Mouse (Mus musculus) kidney, embryonic 15.5 days (tissue): ENCODE measurements around the gene Ntn1. TPM values are rescaled to one million over a fixed set of nuclear protein-coding genes. Genes with fewer than 3 reads are reported as not detected.
A peak's percentile ranks its signal among the peaks of the same experiment; 100 is the strongest.

ENCODE experiments used
- ATAC-seq: fragments of 200-750 bp; cut with Nextera tagmentation; replicated peaks from 2 replicates; pipeline ENCODE4 v1.8.0; 2017; ENCODE audit warnings: moderate TSS enrichment; ENCODE audit not compliant: low FRiP score
- H3K27ac ChIP-seq: fragments of 300-500 bp; sonication (generic); 2 replicates; pipeline ENCODE4 v1.5.1; 2015; ENCODE audit warnings: mild to moderate bottlenecking, inconsistent platforms
- H3K27me3 ChIP-seq: fragments of 300-500 bp; sonication (generic); 2 replicates; pipeline ENCODE4 v1.6.1; 2015; ENCODE audit warnings: inconsistent platforms
- H3K36me3 ChIP-seq: fragments of 300-500 bp; sonication (generic); 2 replicates; pipeline ENCODE4 v1.6.1; 2015; ENCODE audit warnings: inconsistent platforms
- H3K4me1 ChIP-seq: fragments of 300-500 bp; sonication (generic); 2 replicates; pipeline ENCODE4 v1.6.1; 2015; ENCODE audit warnings: inconsistent platforms
- H3K4me2 ChIP-seq: fragments of 300-500 bp; sonication (generic); 2 replicates; pipeline ENCODE4 v1.6.1; 2015; ENCODE audit warnings: moderate library complexity, mild to moderate bottlenecking, inconsistent platforms
- H3K4me3 ChIP-seq: fragments of 300-500 bp; sonication (generic); replicated peaks from 2 replicates; pipeline ENCODE4 v1.5.1; 2015; ENCODE audit warnings: mild to moderate bottlenecking, inconsistent platforms
- H3K9ac ChIP-seq: fragments of 300-500 bp; sonication (generic); 2 replicates; pipeline ENCODE4 v1.6.1; 2015; ENCODE audit warnings: mild to moderate bottlenecking, inconsistent platforms
- H3K9me3 ChIP-seq: fragments of 300-500 bp; sonication (generic); replicated peaks from 2 replicates; pipeline ENCODE4 v1.6.1; 2016; ENCODE audit warnings: inconsistent platforms
- WGBS: fragments of 180-500 bp; shearing (Covaris S2); methylation state at CpG from one replicate; pipeline ENCODE4 v1.1.7; 2015; ENCODE audit warnings: mixed read lengths; 5-methylcytosine and 5-hydroxymethylcytosine counted together
- polyA plus RNA-seq: library from polyadenylated mRNA; unstranded; fragments of >200 nt; fragmentation: Nextera tagmentation; extraction: Ambion mirVana; gene quantifications from 2 replicates; pipeline ENCODE4 v1.2.1, GENCODE M21; 2015

Gene Ntn1
- polyA plus RNA-seq, 1 experiment from 2014 or later: 16.5 TPM

DNA sequence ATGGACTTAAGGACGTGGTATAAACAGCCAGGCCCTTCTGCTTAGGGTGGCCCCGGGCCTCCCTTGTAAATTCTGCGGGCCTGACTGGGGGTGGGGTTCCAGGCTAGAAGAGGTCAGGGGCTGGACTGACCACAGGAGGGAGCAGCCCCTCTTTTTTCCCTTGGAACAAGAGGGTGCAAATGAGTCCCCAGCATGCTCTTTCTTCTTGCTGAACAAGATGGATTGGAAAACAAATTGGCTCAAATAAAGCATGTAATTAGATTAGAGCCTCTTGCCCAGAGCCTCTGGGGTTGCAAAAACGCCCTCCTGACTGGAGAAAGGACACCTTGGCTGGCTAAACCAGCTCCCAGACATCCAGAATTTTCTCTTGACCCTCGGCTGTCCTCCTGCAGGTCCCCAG is 160.9 kb downstream of the Ntn1 start:
- 40% methylated on average over 5 of the region's 5 CpGs for WGBS
- peaks cover 12% of the 10 kb centered on the region; the same call in 1 of the 2 replicates for H3K4me1 ChIP-seq
- no peak overlapping the region for H3K9ac ChIP-seq
- no peak overlapping the region for H3K4me2 ChIP-seq
- no peaks in the 10 kb centered on the region; the same call in 1 of the 2 replicates for H3K9me3 ChIP-seq
- ATAC-seq: no peak
- H3K36me3 ChIP-seq: 0 out of 2 replicates have a peak, but pooled peaks cover 1% of the 10 kb centered on the region
- no peaks in the 10 kb centered on the region for H3K27me3 ChIP-seq
- H3K27ac ChIP-seq: no peak overlapping the region
- H3K4me3 ChIP-seq: no peak overlapping the region

DNA sequence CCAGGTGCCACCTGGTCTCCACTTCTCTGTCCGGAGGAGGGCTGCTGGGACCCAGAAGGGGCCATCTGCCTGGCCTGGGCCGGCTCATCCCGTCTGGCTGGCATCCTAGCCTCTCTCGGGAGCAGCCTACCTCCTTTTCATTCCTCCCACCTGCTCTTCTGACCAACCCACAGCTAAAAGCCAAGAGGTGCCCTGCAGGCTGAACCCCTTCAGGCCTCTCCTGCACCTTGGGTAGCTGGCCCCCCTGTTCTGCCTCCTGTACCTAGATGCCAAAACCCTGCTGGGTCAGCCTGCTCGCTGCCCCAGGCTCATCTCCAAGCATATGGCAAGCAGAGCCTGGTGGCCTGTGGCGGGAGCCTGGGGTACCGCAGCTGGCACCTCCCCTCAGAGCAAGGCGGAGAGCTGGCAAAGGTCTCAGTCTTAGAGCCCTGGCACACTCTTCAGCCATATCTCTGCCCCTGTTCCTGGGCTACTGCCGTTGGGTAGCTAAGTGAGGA is 167.1 kb downstream of the Ntn1 start:
- 83% methylated on average over 9 of the region's 9 CpGs for WGBS
- Histone ChIP-seq H3K36me3 (no peaks in the 10 kb centered on the region), H3K4me3 (no peak overlapping the region), H3K4me2 (no peak overlapping the region), H3K9me3 (no peaks in the 10 kb centered on the region), H3K4me1 (peaks cover 8% of the 10 kb centered on the region), H3K27me3 (no peaks in the 10 kb centered on the region), H3K27ac (no peak overlapping the region), H3K9ac (no peak overlapping the region)
- ATAC-seq: no peak

DNA sequence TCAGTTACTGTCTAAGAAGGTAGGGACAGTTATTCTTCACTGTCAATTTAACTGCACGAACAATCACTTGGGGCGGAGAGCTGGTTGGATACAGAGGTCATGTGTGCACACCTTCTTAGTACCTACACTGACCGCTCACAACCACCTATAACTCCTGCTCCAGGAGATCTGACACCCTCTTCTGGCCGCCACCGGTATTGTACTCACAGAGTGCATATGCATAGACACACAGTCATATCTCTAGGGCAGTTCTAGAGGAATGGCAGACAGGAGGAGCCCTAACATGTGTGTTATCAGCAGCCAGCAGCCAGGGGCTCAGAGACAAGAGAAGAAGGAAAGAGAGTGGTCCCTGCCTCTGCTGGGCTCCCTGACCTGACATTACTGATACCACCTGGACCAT is 169.1 kb downstream of the Ntn1 start:
- H3K9me3 ChIP-seq: no peaks in the 10 kb centered on the region
- H3K4me2 ChIP-seq: no peak overlapping the region
- H3K27ac ChIP-seq: no peak overlapping the region
- 97% methylated on average over 5 of the region's 5 CpGs for WGBS
- H3K27me3 ChIP-seq: no peaks in the 10 kb centered on the region
- no peak overlapping the region for H3K9ac ChIP-seq
- peaks cover 13% of the 10 kb centered on the region for H3K4me1 ChIP-seq
- H3K4me3 ChIP-seq: no peak overlapping the region
- ATAC-seq: no peak
- no peaks in the 10 kb centered on the region for H3K36me3 ChIP-seq

DNA sequence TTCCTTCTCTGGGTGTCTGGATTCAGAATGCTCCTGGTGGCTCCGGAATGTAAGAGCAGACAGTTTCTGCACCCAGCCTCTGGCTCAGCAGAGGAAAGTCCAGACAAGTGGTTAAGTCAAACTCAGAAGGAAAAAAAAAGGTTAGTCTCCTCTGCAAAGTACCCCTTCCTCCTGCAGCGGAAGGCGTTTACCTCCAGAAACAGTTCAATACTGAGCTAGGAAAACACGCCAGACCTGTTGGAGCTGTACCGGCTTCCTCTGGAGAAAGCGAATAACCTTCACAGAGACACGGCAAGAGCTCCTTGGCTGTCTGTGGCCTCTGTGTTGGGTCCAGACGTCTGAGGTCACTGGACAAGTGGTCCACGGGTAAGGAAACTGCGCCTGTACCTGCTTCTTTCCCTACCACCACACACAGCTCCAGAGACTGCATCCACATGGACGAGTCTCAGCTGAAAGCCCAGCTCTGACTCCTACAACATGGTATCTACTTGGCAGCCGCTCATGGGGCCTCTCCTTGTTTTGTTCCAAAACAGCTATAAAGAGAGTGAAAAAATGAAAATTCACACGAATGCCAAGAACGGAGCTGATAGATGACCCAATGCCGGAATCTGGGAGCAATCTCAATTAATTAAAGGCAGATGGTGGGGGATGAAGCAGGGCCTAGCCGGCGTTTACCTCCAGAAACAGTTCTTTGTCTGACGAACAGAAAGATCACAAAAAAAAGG is 171.5 kb downstream of the Ntn1 start:
- H3K27ac ChIP-seq: no peak overlapping the region
- H3K4me2 ChIP-seq: no peak overlapping the region
- H3K4me3 ChIP-seq: no peak overlapping the region
- no peak overlapping the region for H3K9ac ChIP-seq
- peaks cover 13% of the 10 kb centered on the region for H3K4me1 ChIP-seq
- H3K27me3 ChIP-seq: no peaks in the 10 kb centered on the region
- H3K9me3 ChIP-seq: no peaks in the 10 kb centered on the region
- H3K36me3 ChIP-seq: no peaks in the 10 kb centered on the region
- 56% methylated on average over 18 of the region's 18 CpGs for WGBS
- no peak for ATAC-seq

DNA sequence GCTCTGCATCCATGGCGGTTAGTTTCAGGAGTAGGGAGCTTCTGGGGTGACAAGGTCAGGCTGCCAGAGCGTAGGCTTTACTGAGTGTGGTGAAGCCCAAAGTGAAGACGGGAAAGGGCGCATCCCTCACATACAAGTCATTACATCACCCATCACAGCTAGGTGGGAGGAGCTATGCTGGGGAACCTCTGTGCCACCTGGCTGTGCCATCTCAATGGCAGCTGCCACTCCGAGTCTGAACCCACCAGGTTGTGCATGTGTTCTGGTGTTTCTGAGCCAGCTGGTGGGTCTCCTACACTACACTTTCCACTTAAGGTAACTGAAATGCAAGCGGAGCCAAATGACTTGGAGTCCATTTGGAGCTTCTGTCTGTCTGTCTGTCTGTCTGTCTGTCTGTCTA is 172.8 kb downstream of the Ntn1 start:
- no peak overlapping the region for H3K4me2 ChIP-seq
- no peak overlapping the region for H3K4me3 ChIP-seq
- H3K9me3 ChIP-seq: no peaks in the 10 kb centered on the region
- no peak for ATAC-seq
- H3K4me1 ChIP-seq: peaks cover 13% of the 10 kb centered on the region
- no peaks in the 10 kb centered on the region for H3K27me3 ChIP-seq
- no peak overlapping the region for H3K9ac ChIP-seq
- H3K36me3 ChIP-seq: no peaks in the 10 kb centered on the region
- H3K27ac ChIP-seq: no peak overlapping the region
- 92% methylated on average over 6 of the region's 6 CpGs for WGBS

DNA sequence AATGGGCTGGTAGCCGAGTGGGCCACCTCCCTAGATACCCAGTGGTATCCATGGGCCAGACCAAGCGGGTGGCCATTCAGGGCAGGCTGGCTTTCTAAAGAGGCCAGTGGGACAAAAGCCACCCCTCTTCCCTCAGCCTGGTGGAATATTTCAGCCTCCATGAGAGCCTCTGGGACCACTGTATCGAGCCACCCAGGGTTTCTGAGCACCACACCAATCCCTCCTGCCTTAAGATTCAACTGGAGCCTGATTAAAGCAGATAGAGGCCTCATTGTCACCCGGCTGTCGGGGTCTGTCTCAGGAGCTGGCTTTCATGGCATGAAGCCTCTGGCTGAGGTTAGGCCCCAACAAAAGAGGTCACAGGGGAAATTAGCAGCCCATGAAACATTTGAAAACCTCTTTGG is 174.0 kb downstream of the Ntn1 start:
- Histone ChIP-seq H3K9ac (no peak overlapping the region), H3K4me2 (no peak overlapping the region), H3K27ac (no peak overlapping the region), H3K4me3 (no peak overlapping the region), H3K36me3 (no peaks in the 10 kb centered on the region), H3K27me3 (no peaks in the 10 kb centered on the region), H3K4me1 (peaks cover 13% of the 10 kb centered on the region), H3K9me3 (no peaks in the 10 kb centered on the region)
- WGBS: 65% methylated on average over 5 of the region's 5 CpGs
- ATAC-seq: no peak

DNA sequence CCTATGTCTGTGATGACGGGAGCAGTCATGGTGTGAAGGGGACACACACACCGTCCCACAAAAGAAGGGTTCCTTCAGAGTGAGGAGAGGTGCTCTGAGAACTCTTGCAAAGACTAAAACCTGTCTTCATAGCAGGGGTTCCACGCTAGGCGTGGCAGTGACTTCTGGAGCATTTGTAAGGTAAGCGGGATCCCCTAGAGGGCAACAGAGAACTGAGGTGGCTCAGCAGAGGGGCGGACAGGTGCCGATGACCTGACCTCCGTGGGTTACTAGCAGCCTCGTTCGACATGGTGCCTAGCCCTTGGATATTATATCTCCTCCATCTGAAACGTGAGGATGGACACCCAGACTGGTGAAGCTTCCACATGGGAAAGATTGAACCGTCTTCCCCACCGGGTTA is 177.5 kb downstream of the Ntn1 start:
- Histone ChIP-seq H3K4me1 (peaks cover 16% of the 10 kb centered on the region; the same call in 1 of the 2 replicates), H3K27ac (no peak overlapping the region), H3K4me2 (no peak overlapping the region), H3K27me3 (no peaks in the 10 kb centered on the region), H3K4me3 (no peak overlapping the region), H3K9ac (no peak overlapping the region), H3K36me3 (no peaks in the 10 kb centered on the region), H3K9me3 (no peaks in the 10 kb centered on the region)
- ATAC-seq: no peak
- WGBS: 63% methylated on average over 13 of the region's 13 CpGs

DNA sequence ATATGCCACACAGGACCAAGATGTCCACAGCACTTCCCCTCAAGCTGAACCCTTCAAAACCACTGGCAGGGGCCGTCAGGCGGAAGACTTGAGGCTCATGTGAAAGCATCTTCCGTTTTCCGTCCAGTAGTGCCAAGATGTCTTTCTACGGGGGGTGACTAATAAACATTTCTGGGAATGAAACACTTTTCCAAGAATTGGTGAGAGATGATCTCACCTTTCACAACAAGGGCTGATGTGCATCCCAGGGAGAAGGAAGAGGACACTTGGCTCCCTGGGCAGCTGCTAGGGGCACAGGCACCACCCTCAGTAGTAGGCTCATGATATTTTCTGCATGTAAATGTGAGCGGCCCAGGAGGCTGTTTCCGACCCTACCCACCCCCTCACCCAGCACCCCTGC is 178.4 kb downstream of the Ntn1 start:
- WGBS: 86% methylated on average over 7 of the region's 7 CpGs
- Histone ChIP-seq H3K9me3 (no peaks in the 10 kb centered on the region), H3K27me3 (no peaks in the 10 kb centered on the region), H3K36me3 (no peaks in the 10 kb centered on the region), H3K4me2 (no peak overlapping the region), H3K9ac (no peak overlapping the region), H3K4me1 (peaks cover 22% of the 10 kb centered on the region; the same call in 1 of the 2 replicates), H3K4me3 (no peak overlapping the region), H3K27ac (no peak overlapping the region)
- no peak for ATAC-seq

DNA sequence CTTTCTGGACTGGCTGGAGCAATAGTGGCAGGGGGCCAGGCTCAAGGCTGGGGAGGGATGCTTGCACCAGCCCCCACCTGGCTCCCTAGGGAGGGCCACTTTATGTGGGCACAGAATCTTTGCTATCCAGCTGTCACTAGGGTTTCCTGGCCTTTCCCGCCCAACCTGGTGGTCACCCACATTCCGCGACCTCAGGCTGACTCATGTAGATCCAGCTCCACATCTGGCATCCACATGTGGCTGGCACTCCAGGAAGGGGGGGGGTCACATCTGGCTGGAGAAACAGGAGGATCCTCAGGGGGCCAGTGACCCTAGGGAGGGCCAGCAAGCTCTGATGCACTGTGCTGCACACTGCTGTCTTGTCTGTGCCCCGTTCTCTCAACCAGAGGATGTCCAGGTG is 179.9 kb downstream of the Ntn1 start:
- no peaks in the 10 kb centered on the region for H3K27me3 ChIP-seq
- H3K36me3 ChIP-seq: no peaks in the 10 kb centered on the region
- H3K4me3 ChIP-seq: no peak overlapping the region
- peaks cover 24% of the 10 kb centered on the region for H3K4me1 ChIP-seq
- H3K27ac ChIP-seq: no peak overlapping the region
- no peak for ATAC-seq
- no peak overlapping the region for H3K9ac ChIP-seq
- no peaks in the 10 kb centered on the region for H3K9me3 ChIP-seq
- 77% methylated on average over 4 of the region's 4 CpGs for whole genome bisulfite sequencing
- no peak overlapping the region for H3K4me2 ChIP-seq

DNA sequence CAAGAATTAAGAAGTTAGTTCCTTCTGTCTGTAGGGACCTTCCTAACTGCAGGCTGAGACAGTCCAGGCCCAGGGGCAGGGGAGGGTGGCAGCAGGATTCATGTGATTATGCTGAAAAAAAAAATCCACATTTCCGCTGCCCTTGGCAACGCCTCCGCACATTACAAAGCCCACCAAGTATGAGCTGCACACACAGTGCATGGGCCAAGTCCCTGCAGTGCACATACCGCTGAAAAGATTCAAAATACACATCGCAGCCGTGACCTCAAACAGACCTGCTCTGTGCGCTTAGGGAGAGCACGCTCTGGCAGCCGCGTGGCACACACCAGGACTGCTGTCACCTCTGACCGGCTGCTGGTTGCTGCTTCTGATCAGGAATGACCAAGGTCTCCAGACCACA is 184.6 kb downstream of the Ntn1 start:
- no peak for ATAC-seq
- Histone ChIP-seq H3K9ac (no peak overlapping the region), H3K4me1 (peaks cover 52% of the 10 kb centered on the region), H3K4me3 (no peak overlapping the region), H3K4me2 (no peak overlapping the region), H3K27ac (no peak overlapping the region), H3K36me3 (no peaks in the 10 kb centered on the region), H3K9me3 (no peaks in the 10 kb centered on the region), H3K27me3 (no peaks in the 10 kb centered on the region)
- 73% methylated on average over 11 of the region's 11 CpGs for WGBS

DNA sequence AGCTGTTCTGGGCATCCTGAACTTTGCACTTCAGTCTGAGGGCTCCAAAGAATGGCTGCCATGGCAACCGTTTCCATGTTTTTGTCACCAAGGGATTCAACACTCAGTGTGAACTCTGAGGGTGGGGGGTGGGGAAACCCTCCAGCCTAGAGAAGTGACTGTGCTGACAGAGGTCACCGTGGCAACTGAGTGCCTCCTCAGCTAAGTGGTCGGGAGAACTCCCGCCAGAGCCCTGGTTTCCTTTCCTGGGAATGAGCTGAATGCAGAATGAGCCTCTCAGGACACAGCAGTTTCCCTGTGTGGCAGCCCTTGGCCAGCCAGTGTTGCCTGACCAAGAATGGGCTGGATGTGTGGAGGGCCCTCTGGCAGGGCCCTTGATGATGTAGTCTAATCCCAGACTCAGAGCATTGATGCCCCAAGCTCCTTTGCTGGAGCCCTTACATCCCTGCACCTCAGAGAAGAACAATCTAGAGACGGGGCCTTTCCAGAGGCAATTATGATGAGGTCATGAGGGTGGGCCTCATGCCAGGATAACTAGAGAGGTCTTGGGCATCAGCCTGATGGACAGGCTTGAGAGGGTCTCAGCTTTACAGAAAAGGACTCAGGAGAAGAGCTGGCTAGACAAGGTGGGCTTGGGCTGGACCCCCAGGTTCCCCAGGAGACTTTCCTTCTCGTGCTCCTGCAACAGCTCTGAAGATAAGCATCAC is 185.3 kb downstream of the Ntn1 start:
- Histone ChIP-seq H3K4me2 (no peak overlapping the region), H3K4me3 (no peak overlapping the region), H3K9me3 (no peaks in the 10 kb centered on the region), H3K27me3 (no peaks in the 10 kb centered on the region), H3K27ac (no peak overlapping the region), H3K4me1 (peaks cover 52% of the 10 kb centered on the region), H3K9ac (0 out of 2 replicates have a peak overlapping the region, but pooled peaks have one; percentile 29), H3K36me3 (no peaks in the 10 kb centered on the region)
- no peak for ATAC-seq
- WGBS: 35% methylated on average over 6 of the region's 6 CpGs

DNA sequence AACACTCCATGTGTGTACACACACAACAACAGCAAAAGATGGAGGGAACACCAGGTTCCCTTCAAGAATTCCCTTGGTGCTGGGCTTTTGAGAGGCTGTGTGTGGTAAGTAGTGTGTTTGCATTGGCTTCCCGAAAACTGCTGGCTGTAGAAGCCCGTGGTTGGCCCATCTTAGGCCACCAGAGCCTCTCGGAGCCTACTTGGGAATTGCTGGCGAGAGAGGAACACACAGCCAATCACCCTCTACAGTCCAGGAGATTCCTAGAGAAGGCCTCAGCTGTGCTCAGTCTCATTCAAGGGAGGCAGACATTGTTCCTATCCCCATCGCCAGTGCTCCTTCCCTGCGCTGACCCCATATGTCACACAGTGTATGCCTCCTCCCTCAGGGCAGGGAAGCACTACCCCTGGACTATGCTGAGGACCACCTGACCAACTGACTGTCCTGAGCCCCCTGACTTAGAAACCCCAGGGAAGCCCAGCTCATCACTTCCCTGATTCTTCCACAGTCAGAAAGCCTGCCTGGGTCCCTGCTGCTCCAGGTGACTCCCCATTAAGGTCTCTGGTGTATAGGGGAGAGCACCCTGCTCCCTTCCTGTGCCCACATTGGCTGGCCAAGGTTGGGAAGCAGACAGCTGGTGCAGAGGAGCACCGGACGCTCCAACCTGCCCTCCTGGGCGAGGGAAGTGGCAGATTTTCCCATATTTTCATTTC is 186.0 kb downstream of the Ntn1 start:
- Histone ChIP-seq H3K4me3 (no peak overlapping the region), H3K9me3 (no peaks in the 10 kb centered on the region), H3K4me2 (no peak overlapping the region), H3K4me1 (peaks cover 50% of the 10 kb centered on the region), H3K9ac (0 out of 2 replicates have a peak overlapping the region, but pooled peaks have one; percentile 29), H3K27ac (no peak overlapping the region), H3K36me3 (no peaks in the 10 kb centered on the region), H3K27me3 (no peaks in the 10 kb centered on the region)
- WGBS: 67% methylated on average over 9 of the region's 9 CpGs
- ATAC-seq: no peak
